ENCODE assay signal across 22 mouse cellular contexts in the genomic region with DNA sequence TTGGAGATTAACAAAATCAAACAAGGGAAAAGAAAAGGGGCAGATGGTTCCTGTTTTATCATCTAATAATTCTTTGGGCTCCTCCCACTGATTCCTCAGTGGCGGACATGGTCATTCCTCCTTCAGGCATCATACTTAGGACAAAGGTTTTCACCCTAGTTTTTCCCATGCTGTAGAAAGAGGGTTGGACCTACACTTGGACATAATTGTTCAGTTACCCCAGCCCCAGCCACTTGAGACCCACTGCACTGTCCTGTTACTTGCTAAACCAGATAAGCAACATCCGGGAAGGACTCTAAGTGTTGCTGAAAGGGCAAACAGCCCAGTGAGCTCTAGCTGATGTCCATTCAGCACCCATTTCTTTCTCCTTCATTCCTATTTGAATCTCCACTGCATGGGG.
A peak's percentile ranks its signal among the peaks of the same experiment; 100 is the strongest.
DNase-seq lines count a peak whose midpoint lies in the region; ATAC-seq and TF ChIP-seq lines count a peak whose summit lies in the region.
"Had no signal": no experiment of that assay in that cellular context is flagged by ENCODE, and none has a peak within 500 bp of the region (broad histone marks: within the 10 kb centered on the region; RNA-seq: fewer than 3 reads in every experiment).

No protein-coding gene starts in this region.

- WGBS in lung, embryonic 14.5 days = 21% methylated on average over 2 of the region's 2 CpGs
- WGBS in lung, postnatal 0 days = 44% methylated on average over 2 of the region's 2 CpGs
- 25% methylated on average over 2 of the region's 2 CpGs for WGBS in lung, embryonic 15.5 days
- WGBS in lung, embryonic 16.5 days = 31% methylated on average over 2 of the region's 2 CpGs

- H3K9me3 ChIP-seq in lung, embryonic 14.5 days (ENCODE audit: low read depth, low read length) = no peaks in the 10 kb centered on the region
- no peaks in the 10 kb centered on the region for H3K9me3 ChIP-seq in lung, postnatal 0 days (ENCODE audit: low read length)
- H3K9me3 ChIP-seq in lung, embryonic 15.5 days = no peaks in the 10 kb centered on the region
- no peaks in the 10 kb centered on the region for H3K9me3 ChIP-seq in lung, embryonic 16.5 days (ENCODE audit: control insufficient read depth, low read length)
- H3K9me3 ChIP-seq: G1E had no signal

- DNase-seq in heart, adult 11 months = peak; percentile 21
- DNase-seq in heart, adult 9 months (ENCODE audit: low spot score in 2 of 2) = no peak
- DNase-seq in lung, embryonic 14.5 days = peak; percentile 80
- no peak for DNase-seq in lung, postnatal 0 days (ENCODE audit: low spot score)
- no peak for DNase-seq in lung, postnatal 25 days (ENCODE audit: low spot score)
- no peak for DNase-seq in lung, postnatal 4 days
- DNase-seq: adrenal gland, adult 2 months; adrenal gland, adult 8-10 months; adrenal gland, postnatal 10 days; adrenal gland, postnatal 14 days; adrenal gland, postnatal 25 days; adrenal gland, postnatal 36 days; B cell, adult 2 months; cerebellum, adult 11 months; cerebellum, adult 11-12 months had no signal

- no peak for TF ChIP-seq EP300 in lung, postnatal 0 days (IDR thresholded peaks at IDR 0.05)

- peak; percentile 90 for ATAC-seq in lung, embryonic 14.5 days (ENCODE audit: insufficient read depth)
- no peak for ATAC-seq in lung, postnatal 0 days
- peak; percentile 81; the same call in 1 of the 2 replicates for ATAC-seq in lung, embryonic 15.5 days (ENCODE audit: borderline replicate concordance, extremely low read depth, low FRiP score, low TSS enrichment)
- ATAC-seq in lung, embryonic 16.5 days (ENCODE audit: low read depth) = peak; percentile 83
- ATAC-seq: activated CD4-positive, CD25-positive, alpha-beta regulatory T cell, adult 4 months; CD4-positive, CD25-positive, alpha-beta regulatory T cell, adult 4 months; Patski had no signal

- no peaks in the 10 kb centered on the region for H3K27me3 ChIP-seq in lung, embryonic 14.5 days (ENCODE audit: insufficient read depth, low read length)
- no peaks in the 10 kb centered on the region for H3K27me3 ChIP-seq in lung, postnatal 0 days (replicated peaks; ENCODE audit: insufficient read depth, low read length)
- H3K27me3 ChIP-seq in lung, embryonic 15.5 days = no peaks in the 10 kb centered on the region
- H3K27me3 ChIP-seq in lung, embryonic 16.5 days (ENCODE audit: control insufficient read depth, insufficient read depth, low read depth, low read length) = no peaks in the 10 kb centered on the region
- H3K27me3 ChIP-seq: CH12.LX, Patski had no signal

- no peak overlapping the region for H3K4me3 ChIP-seq in lung, embryonic 14.5 days (ENCODE audit: low read depth, low read length)
- H3K4me3 ChIP-seq in lung, postnatal 0 days (ENCODE audit: low read depth, low read length) = no peak overlapping the region
- H3K4me3 ChIP-seq in lung, embryonic 15.5 days = no peak overlapping the region
- no peak overlapping the region for H3K4me3 ChIP-seq in lung, embryonic 16.5 days (ENCODE audit: low read length)

- no peak overlapping the region for H3K9ac ChIP-seq in lung, embryonic 14.5 days
- no peak overlapping the region for H3K9ac ChIP-seq in lung, postnatal 0 days (replicated peaks; ENCODE audit: low read depth)
- no peak overlapping the region for H3K9ac ChIP-seq in lung, embryonic 15.5 days
- H3K9ac ChIP-seq in lung, embryonic 16.5 days (ENCODE audit: low read length) = no peak overlapping the region

- H3K4me1 ChIP-seq in lung, embryonic 14.5 days (ENCODE audit: insufficient read depth) = peaks cover 6% of the 10 kb centered on the region; the same call in 1 of the 2 replicates
- peaks cover 5% of the 10 kb centered on the region; the same call in 1 of the 2 replicates for H3K4me1 ChIP-seq in lung, postnatal 0 days (ENCODE audit: insufficient read depth, low read depth, low read length)
- peaks cover 10% of the 10 kb centered on the region for H3K4me1 ChIP-seq in lung, embryonic 15.5 days
- H3K4me1 ChIP-seq in lung, embryonic 16.5 days (replicated peaks; ENCODE audit: control insufficient read depth, insufficient read depth, low read length) = no peaks in the 10 kb centered on the region; the same call in 1 of the 2 replicates

- H3K27ac ChIP-seq in lung, embryonic 14.5 days (ENCODE audit: low read depth) = peak overlapping the region; percentile 64
- no peak overlapping the region for H3K27ac ChIP-seq in lung, postnatal 0 days (ENCODE audit: low read length)
- peak overlapping the region; percentile 35; the same call in 1 of the 2 replicates for H3K27ac ChIP-seq in lung, embryonic 15.5 days
- 0 out of 2 replicates have a peak overlapping the region, but pooled peaks have one; percentile 7 for H3K27ac ChIP-seq in lung, embryonic 16.5 days (ENCODE audit: low read length)

- H3K36me3 ChIP-seq in lung, embryonic 14.5 days (ENCODE audit: insufficient read depth) = no peaks in the 10 kb centered on the region
- no peaks in the 10 kb centered on the region for H3K36me3 ChIP-seq in lung, postnatal 0 days (ENCODE audit: insufficient read depth, low read length)
- H3K36me3 ChIP-seq in lung, embryonic 15.5 days = no peaks in the 10 kb centered on the region
- no peaks in the 10 kb centered on the region for H3K36me3 ChIP-seq in lung, embryonic 16.5 days (ENCODE audit: control insufficient read depth, insufficient read depth, low read length)
- H3K36me3 ChIP-seq: G1E had no signal

- TF ChIP-seq CTCF in lung, embryonic 14.5 days (IDR thresholded peaks at IDR 0.05; ENCODE audit: low read depth) = no peak
- TF ChIP-seq CTCF in lung, postnatal 0 days (IDR thresholded peaks at IDR 0.05) = no peak

- no peak overlapping the region for H3K4me2 ChIP-seq in lung, embryonic 14.5 days
- H3K4me2 ChIP-seq in lung, postnatal 0 days (replicated peaks; ENCODE audit: low read depth, low read length) = no peak overlapping the region
- H3K4me2 ChIP-seq in lung, embryonic 15.5 days = no peak overlapping the region
- H3K4me2 ChIP-seq in lung, embryonic 16.5 days (ENCODE audit: low read depth, low read length) = no peak overlapping the region

Comparison
In these comparisons a context has a peak if more than half of its experiments do, and no peak if none do; other contexts are left out.
1. DNase-seq: peak in heart, adult 11 months (single experiment) and lung, embryonic 14.5 days (single experiment); none in heart, adult 9 months (0 of 2), lung, postnatal 0 days (single experiment), lung, postnatal 25 days (single experiment) and lung, postnatal 4 days (0 of 2).